Mouse (Mus musculus): ENCODE results near the gene U2af1.

Gene U2af1

GRCm38 (mm10) chr17:31662855-31663254 lies 4.2 kb upstream of the U2af1 start:
- no peak for DNase-seq (ENCODE audit: low spot score in 2 of 2)

- DNase-seq (ENCODE audit: low spot score in 2 of 2) = no peak
Observed at GRCm38 (mm10) chr17:31660661-31661250, 2.1 kb upstream of the U2af1 start.

- no peak for DNase-seq (ENCODE audit: low spot score in 2 of 2)
Observed at GRCm38 (mm10) chr17:31658136-31658467, 590 bp downstream of the U2af1 start.

GRCm38 (mm10) chr17:31657141-31657983 lies 1.3 kb downstream of the U2af1 start:
- DNase-seq (ENCODE audit: low spot score in 2 of 2) = no peak

- no peak for DNase-seq (ENCODE audit: low spot score in 2 of 2)
Observed at GRCm38 (mm10) chr17:31656682-31657081, 2.0 kb downstream of the U2af1 start.

- DNase-seq (ENCODE audit: low spot score in 2 of 2) = no peak
Observed at GRCm38 (mm10) chr17:31655366-31655765, 3.3 kb downstream of the U2af1 start.

- no peak for DNase-seq (ENCODE audit: low spot score in 2 of 2)
Observed at GRCm38 (mm10) chr17:31653277-31653676, 5.4 kb downstream of the U2af1 start.

- DNase-seq (ENCODE audit: low spot score in 2 of 2) = no peak
Observed at GRCm38 (mm10) chr17:31652152-31652551, 6.5 kb downstream of the U2af1 start.

GRCm38 (mm10) chr17:31646199-31647002 lies 12.3 kb downstream of the U2af1 start:
- DNase-seq (ENCODE audit: low spot score in 2 of 2) = no peak

- DNase-seq (ENCODE audit: low spot score in 2 of 2) = no peak
Observed at GRCm38 (mm10) chr17:31642913-31643312, 15.8 kb downstream of the U2af1 start.

- no peak for DNase-seq (ENCODE audit: low spot score in 2 of 2)
Observed at GRCm38 (mm10) chr17:31642331-31642730, 16.4 kb downstream of the U2af1 start.

- no peak for DNase-seq (ENCODE audit: low spot score in 2 of 2)
Observed at GRCm38 (mm10) chr17:31639651-31640050, 19.0 kb downstream of the U2af1 start.

- no peak for DNase-seq (ENCODE audit: low spot score in 2 of 2)
Observed at GRCm38 (mm10) chr17:31637866-31638570, 20.7 kb downstream of the U2af1 start.

GRCm38 (mm10) chr17:31636942-31637811 lies 21.5 kb downstream of the U2af1 start, which contains the start of gene Cbs:
Gene Cbs (minus strand): TSS chr17:31637238.
- DNase-seq (ENCODE audit: low spot score in 2 of 2) = peak in 1 of 2 experiments; percentile 28

- no peak for DNase-seq (ENCODE audit: low spot score in 2 of 2)
Observed at GRCm38 (mm10) chr17:31636277-31636941, 22.3 kb downstream of the U2af1 start.

GRCm38 (mm10) chr17:31635781-31636180 lies 22.9 kb downstream of the U2af1 start:
- DNase-seq (ENCODE audit: low spot score in 2 of 2) = no peak

GRCm38 (mm10) chr17:31634896-31635295 lies 23.8 kb downstream of the U2af1 start:
- no peak for DNase-seq (ENCODE audit: low spot score in 2 of 2)

- no peak for DNase-seq (ENCODE audit: low spot score in 2 of 2)
Observed at GRCm38 (mm10) chr17:31633007-31633406, 25.7 kb downstream of the U2af1 start.

- DNase-seq (ENCODE audit: low spot score in 2 of 2) = no peak
Observed at GRCm38 (mm10) chr17:31631081-31631800, 27.5 kb downstream of the U2af1 start.

- DNase-seq (ENCODE audit: low spot score in 2 of 2) = no peak
Observed at GRCm38 (mm10) chr17:31627961-31628360, 30.7 kb downstream of the U2af1 start.
